Mouse (Mus musculus) macrophage (primary cell): ENCODE results near the gene Chd4. TPM values are rescaled to one million over a fixed set of nuclear protein-coding genes. Genes with fewer than 3 reads are reported as not detected.
"Not testable (repeated sequence)": the region's sequence is repeated elsewhere in the genome, so short reads cannot be mapped to it uniquely, and the experiment has no call there.

Experiments
- H3K27ac ChIP-seq: fragments of 350-480 bp; formaldehyde crosslinking; 2 replicates; pipeline ENCODE4 v1.9.0; 2021
- H3K36me3 ChIP-seq: fragments of 350-480 bp; formaldehyde crosslinking; 2 replicates; pipeline ENCODE4 v1.9.0; 2021; ENCODE audit errors: inconsistent target
- H3K4me3 ChIP-seq: fragments of 350-480 bp; formaldehyde crosslinking; 2 replicates; pipeline ENCODE4 v1.9.0; 2021; ENCODE audit errors: inconsistent target
- H3K79me2 ChIP-seq: fragments of 350-480 bp; formaldehyde crosslinking; 2 replicates; pipeline ENCODE4 v1.9.0; 2021; ENCODE audit errors: inconsistent target
- WGBS: methylation state at CpG from one replicate; pipeline ENCODE4 v1.1.7; 2026; ENCODE audit warnings: inconsistent platforms; ENCODE audit not compliant: missing documents; 5-methylcytosine and 5-hydroxymethylcytosine counted together
- polyA plus RNA-seq: library from polyadenylated mRNA; stranded (reverse); fragments of 250-400 nt; gene quantifications from 3 replicates; pipeline ENCODE4 v1.2.4, GENCODE M21; 2018; ENCODE audit warnings: inconsistent platforms
- total RNA-seq, 78 experiments: library from RNA; depleted of rRNA; stranded (reverse); fragments of 250-400 nt; gene quantifications; 1 replicate in 9 of 78; 2 replicates in 24 of 78; 3 replicates in 43 of 78; 4 replicates in 2 of 78; pipeline ENCODE4 v1.2.4; 2018; ENCODE audit warnings: inconsistent platforms in 56 of 78

Chd4 gene
- 1,000 to 10,000 TPM in 4 of 26 experiments, 100 to 1,000 TPM in 22; 298 to 1,530 (median 519) TPM for total RNA-seq (2018; cell fraction: chromatin; rRNA removed)
- 100 to 1,000 TPM in 23 of 26 experiments, 10 to 100 TPM in 3; 83.5 to 221 (median 140) TPM for total RNA-seq (2018; cell fraction: cytosol; rRNA removed)
- total RNA-seq (2018; cell fraction: nucleus; rRNA removed): 100 to 1,000 TPM; 182 to 730 (median 272) TPM
- polyA plus RNA-seq: 102 to 280 TPM (median 126 TPM) in 3 replicates

GRCm38 (mm10) chr6:125095391-125096278, at the start of gene Chd4:
Gene Chd4, plus strand, starts transcription at chr6:125095981.
- H3K36me3 ChIP-seq: peaks cover 7% of the 10 kb centered on the region
- H3K79me2 ChIP-seq: peaks cover 40% of the 10 kb centered on the region
- peak within 1 kb of the TSS; percentile 69 for H3K4me3 ChIP-seq
- H3K27ac ChIP-seq: peak within 1 kb of the TSS; percentile 54
- WGBS: 2% methylated on average over 40 of the region's 45 CpGs

GRCm38 (mm10) chr6:125046691-125047090, 49.1 kb upstream of the Chd4 start:
- Histone ChIP-seq H3K4me3 (no peak overlapping the region), H3K79me2 (peaks cover 21% of the 10 kb centered on the region), H3K36me3 (peaks cover 69% of the 10 kb centered on the region), H3K27ac (no peak overlapping the region)
- 43% methylated on average over 5 of the region's 5 CpGs for WGBS

DNA sequence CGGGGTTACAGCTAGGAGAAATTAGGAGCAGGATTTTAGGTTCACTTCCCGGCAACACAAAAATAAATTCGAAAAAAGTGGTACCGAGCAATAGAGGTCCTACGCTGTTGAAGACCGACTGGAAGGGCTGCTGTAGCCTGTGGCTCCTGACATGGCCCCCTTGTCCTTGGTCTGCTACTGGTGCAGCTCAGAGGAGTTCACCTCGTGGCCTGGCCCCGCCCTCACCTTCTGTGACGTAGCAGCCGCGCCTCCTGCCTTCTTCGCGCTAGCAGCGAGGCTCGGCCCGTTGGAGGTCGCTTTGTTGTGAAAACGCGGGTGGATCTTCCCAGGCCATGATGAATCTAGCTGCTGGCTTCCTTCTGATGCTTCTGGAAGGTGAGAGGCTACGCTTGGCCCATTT, 46.1 kb upstream of the Chd4 start, which contains the start of gene Acrbp:
Gene Acrbp, plus strand, starts transcription at position 12 of the 400 bp plus-strand sequence.
- 85% methylated on average over 17 of the region's 20 CpGs for WGBS
- Histone ChIP-seq H3K27ac (no peak within 1 kb of the TSS), H3K36me3 (peaks cover 73% of the 10 kb centered on the region), H3K4me3 (no peak within 1 kb of the TSS), H3K79me2 (no peaks in the 10 kb centered on the region)

- Histone ChIP-seq H3K4me3 (no peak overlapping the region), H3K79me2 (no peaks in the 10 kb centered on the region), H3K36me3 (peaks cover 66% of the 10 kb centered on the region), H3K27ac (no peak overlapping the region)
- 57% methylated on average over 3 of the region's 5 CpGs for WGBS
These were observed 44.5 kb upstream of the Chd4 start for GRCm38 (mm10) chr6:125051237-125051636.

DNA sequence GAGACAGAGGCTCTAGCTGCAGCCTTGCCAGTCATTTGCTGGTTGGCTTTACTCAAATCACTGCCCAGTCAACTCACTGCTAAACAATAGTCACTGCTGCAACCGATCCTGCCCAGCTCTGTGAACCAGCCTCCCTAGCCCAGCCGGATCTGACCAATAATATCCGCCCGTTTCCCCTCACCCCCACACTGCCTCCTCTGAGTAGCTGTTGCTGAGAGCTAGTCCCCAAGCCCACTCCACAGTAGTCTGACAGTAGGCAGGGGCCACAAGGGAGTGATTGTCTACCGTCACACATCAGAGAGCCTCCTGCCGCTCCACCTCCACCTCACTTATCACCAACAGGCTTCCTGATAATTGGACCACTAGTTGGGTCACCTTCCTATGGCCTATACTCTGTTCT, 34.3 kb upstream of the Chd4 start:
- H3K36me3 ChIP-seq: no peaks in the 10 kb centered on the region
- no peak overlapping the region for H3K4me3 ChIP-seq
- no peaks in the 10 kb centered on the region for H3K79me2 ChIP-seq
- H3K27ac ChIP-seq: no peak overlapping the region
- WGBS: 98% methylated on average over 6 of the region's 6 CpGs

DNA sequence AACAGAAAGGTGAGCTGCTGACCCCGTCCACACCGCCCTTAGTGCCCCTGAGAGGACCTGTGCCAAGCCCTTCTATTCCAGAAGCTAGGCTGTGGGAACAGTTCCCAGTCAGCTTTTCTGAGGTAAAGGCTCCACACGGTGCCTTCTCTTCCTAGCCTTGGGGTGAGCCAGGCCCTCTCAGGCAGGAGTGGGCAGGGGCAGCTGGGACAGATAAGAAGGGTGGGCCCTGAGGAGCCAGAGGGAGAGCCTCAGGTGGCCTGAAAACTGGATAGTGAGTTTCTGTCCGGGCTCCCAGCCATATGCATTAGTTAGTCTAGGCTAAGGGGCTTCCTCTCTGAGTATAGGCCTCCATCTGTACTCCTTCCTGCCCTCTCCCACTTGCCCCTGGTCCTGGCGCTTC, 33.3 kb upstream of the Chd4 start:
- WGBS: 87% methylated on average over 5 of the region's 5 CpGs
- Histone ChIP-seq H3K36me3 (no peaks in the 10 kb centered on the region), H3K27ac (no peak overlapping the region), H3K4me3 (no peak overlapping the region), H3K79me2 (no peaks in the 10 kb centered on the region)

GRCm38 (mm10) chr6:125063906-125064305, 31.9 kb upstream of the Chd4 start:
- H3K36me3 ChIP-seq: no peaks in the 10 kb centered on the region
- no peaks in the 10 kb centered on the region for H3K79me2 ChIP-seq
- no peak overlapping the region for H3K4me3 ChIP-seq
- no peak overlapping the region for H3K27ac ChIP-seq
- 95% methylated on average over 6 of the region's 6 CpGs for WGBS

- no CpG with 5 or more reads among the region's 1 CpGs for WGBS
- H3K27ac ChIP-seq, H3K36me3 ChIP-seq, H3K4me3 ChIP-seq, H3K79me2 ChIP-seq: not testable (repeated sequence)
These were observed 30.6 kb upstream of the Chd4 start for GRCm38 (mm10) chr6:125065223-125065622.

DNA sequence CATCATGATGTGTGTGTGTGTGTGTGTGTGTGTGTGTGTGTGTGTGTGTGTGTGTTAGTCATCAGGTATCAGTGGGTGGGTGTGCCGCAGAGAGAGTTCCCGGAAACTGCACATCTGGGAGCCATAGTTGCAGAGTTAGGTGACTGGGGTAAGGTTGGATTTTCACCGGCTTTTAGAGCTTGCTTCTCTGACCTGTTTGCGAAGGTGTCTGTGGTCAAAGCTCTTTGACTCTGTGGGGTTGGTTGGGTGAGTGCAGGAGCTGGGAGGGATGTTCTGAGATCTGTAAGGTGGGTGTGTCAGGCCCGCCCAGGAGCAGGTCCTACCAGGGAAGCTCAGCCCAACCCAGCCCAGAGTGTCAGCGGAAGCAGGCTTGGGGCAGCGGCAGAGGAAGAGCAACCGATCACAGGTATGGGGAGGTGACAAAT, 28.2 kb upstream of the Chd4 start, which contains the start of gene Lpar5:
Gene Lpar5, plus strand, starts transcription at position 350 of the 425 bp plus-strand sequence.
- H3K27ac ChIP-seq: no peak within 1 kb of the TSS

DNA sequence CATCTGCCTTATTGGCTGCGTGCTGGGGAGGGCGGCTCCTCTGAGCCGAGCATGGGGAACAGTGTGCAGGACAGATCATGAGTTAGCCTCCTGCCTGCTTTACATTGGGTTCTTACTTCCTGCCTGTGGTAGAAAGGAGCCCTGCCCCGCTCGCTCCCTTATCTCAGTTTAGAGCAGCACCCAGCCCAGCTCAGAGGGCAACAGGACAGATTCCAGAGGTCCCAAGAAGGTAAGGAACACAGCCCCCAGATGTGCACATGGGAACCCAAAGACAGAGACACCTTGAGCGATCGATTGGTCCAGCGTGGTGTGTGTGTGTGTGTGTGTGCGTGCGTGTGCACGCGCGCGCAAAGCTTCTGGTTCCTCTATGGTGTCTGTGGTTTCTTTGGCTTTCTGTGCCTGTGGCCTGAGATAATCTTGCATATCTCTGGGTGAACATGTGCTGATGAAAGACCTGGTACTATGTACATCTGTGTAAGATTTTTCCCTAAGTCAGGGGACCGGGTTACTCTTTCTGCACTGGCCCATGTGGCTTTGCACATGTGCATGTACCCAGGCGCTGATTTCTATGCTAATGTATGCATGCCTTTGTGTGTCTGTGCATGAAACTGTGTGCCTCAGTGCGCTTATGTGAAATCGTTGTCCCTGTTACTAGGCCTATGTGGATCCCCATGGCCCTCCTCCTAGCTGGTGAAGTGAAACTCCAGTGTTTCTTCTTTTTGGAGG, 24.4 kb upstream of the Chd4 start:
- WGBS: under 1% methylated on average over 18 of the region's 18 CpGs
- Histone ChIP-seq H3K36me3 (no peaks in the 10 kb centered on the region; the same call in 1 of the 2 replicates), H3K27ac (peak overlapping the region; percentile 85), H3K4me3 (peak overlapping the region; percentile 42), H3K79me2 (peaks cover 40% of the 10 kb centered on the region)

More for the DNA sequence above, 28.2 kb upstream of the Chd4 start, which contains the start of gene Lpar5:
- Histone ChIP-seq H3K79me2 (peaks cover 3% of the 10 kb centered on the region), H3K4me3 (no peak within 1 kb of the TSS), H3K36me3 (no peaks in the 10 kb centered on the region)
- WGBS: 95% methylated on average over 6 of the region's 8 CpGs

GRCm38 (mm10) chr6:125071896-125072279, 23.9 kb upstream of the Chd4 start:
- Histone ChIP-seq H3K36me3 (no peaks in the 10 kb centered on the region; the same call in 1 of the 2 replicates), H3K79me2 (peaks cover 46% of the 10 kb centered on the region), H3K4me3 (peak overlapping the region; percentile 42), H3K27ac (peak overlapping the region; percentile 85)
- 0% methylated on average over 1 of the region's 2 CpGs for WGBS

GRCm38 (mm10) chr6:125073825-125074224, 22.0 kb upstream of the Chd4 start:
- whole genome bisulfite sequencing: 20% methylated on average over 8 of the region's 8 CpGs
- Histone ChIP-seq H3K27ac (no peak overlapping the region), H3K4me3 (no peak overlapping the region)

DNA sequence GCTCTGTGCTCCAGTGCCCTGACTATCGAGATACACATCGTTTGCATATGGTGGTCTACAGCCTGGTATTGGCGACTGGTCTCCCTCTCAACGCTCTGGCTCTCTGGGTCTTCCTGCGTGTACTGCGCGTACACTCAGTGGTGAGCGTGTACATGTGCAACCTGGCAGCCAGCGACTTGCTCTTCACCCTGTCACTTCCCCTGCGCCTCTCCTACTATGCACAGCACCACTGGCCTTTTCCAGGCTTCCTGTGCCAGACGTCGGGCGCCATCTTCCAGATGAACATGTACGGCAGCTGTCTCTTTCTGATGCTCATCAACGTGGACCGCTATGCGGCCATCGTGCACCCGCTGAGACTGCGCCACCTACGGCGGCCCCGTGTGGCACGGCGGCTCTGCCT, 14.4 kb upstream of the Chd4 start:
- H3K4me3 ChIP-seq: no peak overlapping the region
- H3K79me2 ChIP-seq: peaks cover 47% of the 10 kb centered on the region; the same call in 1 of the 2 replicates
- WGBS: 93% methylated on average over 25 of the region's 25 CpGs
- H3K36me3 ChIP-seq: peaks cover 14% of the 10 kb centered on the region; the same call in 1 of the 2 replicates
- no peak overlapping the region for H3K27ac ChIP-seq

More at GRCm38 (mm10) chr6:125073825-125074224, 22.0 kb upstream of the Chd4 start:
- Histone ChIP-seq H3K79me2 (peaks cover 65% of the 10 kb centered on the region), H3K36me3 (peaks cover under 1% of the 10 kb centered on the region; the same call in 1 of the 2 replicates)
